Mouse (Mus musculus) spleen, embryonic (tissue): ENCODE measurements at regions not wholly inside any gene's neighbourhood (a gene's known extent, or its start where the extent isn't known, plus 50 kb on each side); places are given as distances from the start of the nearest gene placed in this dataset.

Experiments used
- CTCF ChIA-PET: fragments of 350-600 bp; sonication (Branson Sonifier 250); formaldehyde crosslinking; loops from one replicate; lab custom pipeline; 2022; lab: Charles Lee

- CTCF ChIA-PET, result no interaction called here
These were observed 279.7 kb downstream of the Sox11 start for GRCm38 (mm10) chr12:27062511-27063264.

- CTCF ChIA-PET, result no interaction called here
These were observed 280.3 kb downstream of the Sox11 start for GRCm38 (mm10) chr12:27062061-27062461.

GRCm38 (mm10) chr12:27060899-27061762 is 281.2 kb downstream of the Sox11 start:
- CTCF ChIA-PET, result no interaction called here

- CTCF ChIA-PET, result no interaction called here
These were observed 282.5 kb downstream of the Sox11 start for GRCm38 (mm10) chr12:27059885-27060284.

GRCm38 (mm10) chr12:27054411-27054810 is 288.0 kb downstream of the Sox11 start:
- CTCF ChIA-PET, result no interaction called here

GRCm38 (mm10) chr12:27037922-27038321 is 304.5 kb downstream of the Sox11 start:
- CTCF ChIA-PET, result no interaction called here

GRCm38 (mm10) chr12:27019751-27020150 is 322.6 kb downstream of the Sox11 start:
- CTCF ChIA-PET, result no interaction called here

- CTCF ChIA-PET, result no interaction called here
These were observed 324.0 kb downstream of the Sox11 start for GRCm38 (mm10) chr12:27018366-27018765.

GRCm38 (mm10) chr12:26999287-26999686 is 343.1 kb downstream of the Sox11 start:
- CTCF ChIA-PET, result no interaction called here

GRCm38 (mm10) chr12:26976284-26977065 is 365.9 kb downstream of the Sox11 start:
- CTCF ChIA-PET, result no interaction called here

- CTCF ChIA-PET, result no interaction called here
These were observed 369.8 kb downstream of the Sox11 start for GRCm38 (mm10) chr12:26972495-26973113.

- CTCF ChIA-PET, result interaction anchor here (0.5 kb wide), 1 partner anchor 23 kb away, joined by 16 read pairs; no protein-coding TSS in a partner anchor
These were observed 375.2 kb downstream of the Sox11 start for GRCm38 (mm10) chr12:26967018-26967737.

GRCm38 (mm10) chr12:26963917-26964316 is 378.5 kb downstream of the Sox11 start:
- CTCF ChIA-PET, result no interaction called here

- CTCF ChIA-PET, result no interaction called here
These were observed 402.5 kb downstream of the Sox11 start for GRCm38 (mm10) chr12:26939831-26940230.

GRCm38 (mm10) chr12:26937836-26938235 is 404.5 kb downstream of the Sox11 start:
- CTCF ChIA-PET, result no interaction called here

GRCm38 (mm10) chr12:26936696-26937458 is 405.5 kb downstream of the Sox11 start:
- CTCF ChIA-PET, result interaction anchor here (0.9 kb wide), 1 partner anchor 18 kb away, joined by 4 read pairs; no protein-coding TSS in a partner anchor

GRCm38 (mm10) chr12:26930155-26930867 is 412.1 kb downstream of the Sox11 start:
- CTCF ChIA-PET, result no interaction called here

- CTCF ChIA-PET, result no interaction called here
These were observed 436.2 kb downstream of the Sox11 start for GRCm38 (mm10) chr12:26906126-26906525.

GRCm38 (mm10) chr12:26903894-26904272 is 434.9 kb downstream of the Cmpk2 start:
- CTCF ChIA-PET, result no interaction called here
